Mouse (Mus musculus) olfactory bulb, adult 2 months (tissue): ENCODE data around the gene Pknox2.

Experiments
- CTCF ChIP-seq: fragments of 200-500 bp; IDR thresholded peaks from 2 replicates; pipeline ENCODE4 v1.5.1; 2012; ENCODE audit warnings: low read depth, mild to moderate bottlenecking, low read length, moderate library complexity; ENCODE audit not compliant: insufficient read depth
- POLR2A ChIP-seq: fragments of 200-500 bp; IDR thresholded peaks from 2 replicates; pipeline ENCODE4 v1.6.1; 2012; ENCODE audit warnings: mild to moderate bottlenecking, low read depth, low read length, moderate library complexity; ENCODE audit not compliant: insufficient read depth

DNA sequence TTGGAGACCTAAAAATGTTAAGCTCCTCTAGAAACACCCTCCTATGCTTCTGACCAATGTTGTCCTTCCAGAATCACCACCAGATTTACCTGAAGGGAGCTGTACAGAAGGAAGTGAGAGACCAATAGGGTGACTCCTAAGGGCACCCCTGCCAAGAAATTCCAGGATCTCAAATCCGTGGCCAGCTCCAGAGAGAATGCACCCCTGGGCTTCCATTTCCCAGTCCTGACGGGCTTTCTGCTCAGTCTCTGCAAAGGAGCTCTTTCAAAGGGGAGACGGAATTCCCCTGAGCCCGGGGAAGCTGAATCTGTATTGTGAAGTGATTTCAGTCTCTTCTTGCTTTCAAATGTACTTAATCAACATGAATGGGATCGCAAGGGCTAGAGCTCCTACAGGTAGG, 43.4 kb downstream of the Pknox2 start:
- no peak for TF ChIP-seq POLR2A
- no peak for TF ChIP-seq CTCF
